Mouse (Mus musculus): Measurements from ENCODE around the gene Gpr179.

Gene Gpr179

DNA sequence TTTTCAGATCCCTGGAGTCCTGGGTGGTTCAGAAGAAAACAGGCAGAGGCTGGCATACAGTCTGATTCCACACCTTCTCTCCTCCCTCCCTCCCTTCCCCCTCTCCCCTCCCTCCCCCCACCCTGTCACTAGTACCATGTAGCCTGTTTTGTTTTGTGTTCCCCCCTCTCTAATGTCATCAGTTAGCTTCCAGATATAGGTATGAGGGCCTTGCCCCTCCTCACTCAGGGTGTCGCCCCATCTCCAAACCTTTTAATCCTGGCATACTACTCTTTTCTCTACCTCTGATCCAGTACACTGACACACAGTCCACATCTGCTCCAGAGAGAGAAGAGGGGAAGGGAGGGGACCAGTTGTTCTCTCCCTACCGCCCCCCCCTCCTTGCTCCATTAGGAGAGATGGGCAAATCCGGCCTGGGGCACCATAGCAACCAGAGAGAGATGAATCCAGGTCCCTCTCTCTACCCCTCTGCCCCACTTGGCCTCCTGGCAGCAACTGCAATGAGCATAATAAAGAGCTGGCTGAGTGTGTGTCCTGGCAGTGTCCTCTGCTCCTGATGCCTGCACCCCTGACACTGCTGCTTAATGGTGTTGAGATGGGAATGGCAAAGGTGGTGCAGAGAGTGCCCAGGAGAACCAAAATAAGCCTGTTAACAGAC lies at the start of gene Gpr179:
Gene Gpr179 (minus strand): TSS at position 51 of the 658 bp plus-strand sequence.
- no peak for DNase-seq

DNA sequence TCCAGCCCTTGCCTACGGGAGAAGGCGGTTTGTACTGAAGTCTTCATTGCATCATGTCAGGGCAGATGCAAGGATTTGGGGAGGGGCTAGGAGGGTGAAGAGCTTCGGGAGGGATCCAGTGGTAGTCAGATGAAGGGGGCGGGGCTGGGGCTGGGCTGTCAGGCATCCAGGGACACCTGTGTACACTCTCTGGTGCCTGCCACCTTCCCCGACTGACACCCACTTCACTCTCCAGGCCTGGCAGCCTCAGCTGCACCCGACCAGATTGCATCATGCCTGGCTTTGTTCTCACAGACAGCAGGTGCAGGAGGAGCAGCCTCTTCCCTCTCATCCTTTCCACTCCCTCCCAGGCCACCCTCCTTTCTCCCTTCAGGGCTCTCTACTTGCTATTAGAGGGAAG lies 49.2 kb upstream of the Gpr179 start:
- peak; percentile 75 for DNase-seq

DNA sequence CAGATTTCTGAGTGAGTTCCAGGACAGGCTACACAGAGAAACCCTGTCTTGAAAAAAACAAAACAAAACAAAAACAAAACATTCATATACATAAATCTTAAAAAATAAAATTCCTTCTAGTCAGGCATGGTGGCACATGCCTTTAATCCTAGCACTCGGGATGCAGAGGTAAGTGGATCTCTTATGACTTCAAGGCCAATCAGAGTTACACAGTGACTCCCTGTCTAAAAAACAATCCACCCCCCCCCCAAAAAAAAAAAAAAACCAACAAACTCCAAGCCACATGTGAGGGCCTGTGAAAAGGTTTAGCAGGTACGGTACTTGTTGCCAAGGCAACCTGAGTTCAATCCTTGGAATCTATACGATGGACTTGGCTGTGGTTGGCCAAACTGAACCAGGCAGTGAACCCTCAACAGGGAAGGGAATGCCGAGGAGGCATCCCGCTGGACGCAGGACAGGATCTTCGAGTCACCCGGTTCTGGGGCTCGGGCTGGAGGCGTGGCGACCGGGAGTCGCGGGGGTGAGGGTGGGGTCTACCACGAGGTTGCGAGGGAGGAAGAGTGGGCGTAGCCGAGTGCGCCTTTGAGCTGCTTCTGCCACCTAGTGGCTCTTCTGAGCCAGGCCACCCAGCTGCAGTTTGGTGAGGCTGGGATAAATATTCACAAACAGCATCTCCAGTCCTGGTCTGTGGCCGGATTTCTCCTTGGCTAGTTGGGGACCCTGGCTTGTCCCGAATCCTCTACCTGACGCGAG lies 48.3 kb upstream of the Gpr179 start:
- DNase-seq, result peak; percentile 80

- no peak for DNase-seq
These were observed 46.6 kb upstream of the Gpr179 start for GRCm38 (mm10) chr11:97398506-97398905.

- no peak for DNase-seq
These were observed 42.3 kb upstream of the Gpr179 start for GRCm38 (mm10) chr11:97394146-97394545.

DNA sequence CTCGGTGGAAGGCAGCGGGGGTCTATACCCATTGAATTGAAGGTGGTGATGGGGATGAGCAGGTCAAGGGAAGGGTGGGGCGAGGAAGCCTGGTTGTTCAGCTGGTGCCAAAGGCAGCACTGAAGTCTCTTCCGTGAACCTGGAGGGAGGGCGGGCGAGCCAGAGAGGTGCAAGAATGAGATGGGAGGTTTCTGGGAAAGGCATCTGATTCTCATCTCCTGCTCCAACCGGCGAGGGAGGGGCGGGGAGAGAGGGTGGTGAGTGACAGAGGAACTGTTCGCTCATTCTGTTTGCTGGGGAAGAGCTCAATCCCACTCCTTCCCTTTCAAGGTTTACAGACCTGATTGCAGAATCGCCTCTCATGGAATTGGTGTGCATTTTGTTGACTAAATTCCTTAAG lies 41.8 kb upstream of the Gpr179 start:
- no peak for DNase-seq

- no peak for DNase-seq
These were observed 37.2 kb upstream of the Gpr179 start for GRCm38 (mm10) chr11:97389127-97389526.

DNA sequence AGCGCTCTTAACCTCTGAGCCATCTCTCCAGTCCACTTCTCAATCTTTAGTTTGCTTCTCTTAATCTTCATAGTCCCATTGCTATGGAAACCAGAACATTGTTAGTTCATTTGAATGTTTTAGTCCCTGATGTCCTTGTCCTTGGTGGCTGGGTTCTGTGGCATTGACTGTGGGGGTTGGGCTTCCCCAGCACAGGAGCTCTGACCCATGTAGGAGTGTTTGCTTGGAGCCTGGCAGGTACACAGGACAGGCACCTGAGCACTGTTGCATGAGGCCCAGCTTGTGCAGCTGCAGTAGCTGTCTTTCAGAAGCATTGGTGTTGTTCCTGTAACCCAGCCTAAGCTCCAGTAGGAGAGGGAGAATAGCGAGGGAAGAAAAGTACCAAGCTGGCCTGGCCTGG lies 35.9 kb upstream of the Gpr179 start:
- DNase-seq, result no peak

DNA sequence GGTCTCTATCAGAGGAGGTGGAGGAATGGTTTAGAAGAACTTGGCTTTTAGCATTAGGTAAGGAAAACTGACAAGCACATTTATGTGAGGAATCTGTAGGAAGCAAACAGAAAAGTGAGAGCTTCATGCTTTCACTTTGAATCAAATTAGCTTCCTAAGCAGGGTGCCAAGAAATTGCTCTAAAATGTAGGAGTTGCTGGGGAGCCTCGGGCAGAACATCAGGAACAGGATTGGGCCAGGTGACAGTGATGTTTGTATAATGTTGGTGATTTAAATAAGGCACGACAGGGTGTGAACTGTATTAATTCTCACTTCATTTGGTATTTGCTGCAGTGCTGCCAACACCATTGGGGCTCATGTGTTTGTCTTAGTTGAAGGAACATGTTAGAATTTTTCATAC lies 31.9 kb upstream of the Gpr179 start:
- DNase-seq, result no peak

DNA sequence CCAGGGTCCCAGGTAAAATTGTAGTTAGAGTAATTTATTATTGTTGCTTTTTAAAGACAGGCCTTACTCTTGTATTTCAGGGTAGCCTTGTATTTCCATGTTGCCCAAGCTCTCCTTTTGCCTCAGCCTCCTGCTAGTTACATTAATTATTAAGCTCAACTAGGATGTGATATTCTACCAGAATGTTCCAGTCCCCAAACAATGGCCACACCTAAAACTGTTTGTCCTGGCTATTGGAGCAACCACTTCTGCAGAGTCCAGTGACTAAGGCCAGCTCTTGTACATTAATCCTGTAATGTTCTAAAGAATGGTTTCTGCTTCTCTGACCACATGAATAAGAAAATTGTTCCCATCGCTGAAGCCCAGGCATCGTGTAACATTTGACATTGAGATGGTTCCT lies 31.1 kb upstream of the Gpr179 start:
- no peak for DNase-seq

GRCm38 (mm10) chr11:97380036-97380435 lies 28.2 kb upstream of the Gpr179 start:
- no peak for DNase-seq

DNA sequence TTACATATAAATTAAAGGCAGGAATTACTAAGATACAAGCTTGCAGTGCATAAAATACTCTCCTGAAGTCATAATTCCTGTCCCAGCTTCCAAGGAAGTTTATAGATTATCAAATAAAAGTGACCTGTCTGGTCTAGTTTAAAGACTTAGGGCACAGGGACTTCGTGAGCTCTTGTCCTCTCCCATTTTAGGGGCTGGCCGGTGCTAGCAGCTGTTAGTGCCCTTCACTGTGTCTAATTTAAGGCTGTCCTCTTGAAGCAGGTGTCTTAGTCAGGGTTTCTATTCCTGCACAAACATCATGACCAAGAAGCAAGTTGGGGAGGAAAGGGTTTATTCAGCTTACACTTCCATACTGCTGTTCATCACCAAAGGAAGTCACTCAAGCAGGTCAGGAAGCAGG lies 21.5 kb upstream of the Gpr179 start:
- DNase-seq, result no peak

GRCm38 (mm10) chr11:97372159-97372864 lies 20.4 kb upstream of the Gpr179 start:
- DNase-seq, result peak; percentile 53

GRCm38 (mm10) chr11:97370329-97371091 lies 18.6 kb upstream of the Gpr179 start:
- peak; percentile 89 for DNase-seq

DNA sequence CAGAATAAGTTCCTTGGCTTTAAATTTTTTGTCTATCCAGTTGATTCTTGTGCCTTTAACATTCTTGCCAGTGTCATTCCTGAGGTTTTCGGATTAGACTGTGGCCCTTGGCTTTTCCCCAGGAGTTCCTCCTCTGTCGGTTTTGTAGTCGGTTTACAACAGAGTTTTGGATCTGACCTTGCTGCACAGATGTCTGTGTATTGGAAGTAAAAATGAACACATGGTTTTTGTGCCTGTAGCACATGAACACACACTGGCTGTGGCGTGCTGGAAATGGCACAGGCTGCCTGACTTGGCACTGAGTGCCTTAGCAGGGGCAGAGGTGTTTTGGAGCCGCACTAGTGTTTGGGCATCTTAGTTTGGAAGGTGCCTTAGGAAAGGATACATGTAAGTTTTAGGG lies 16.6 kb upstream of the Gpr179 start:
- DNase-seq, result peak; percentile 33

DNA sequence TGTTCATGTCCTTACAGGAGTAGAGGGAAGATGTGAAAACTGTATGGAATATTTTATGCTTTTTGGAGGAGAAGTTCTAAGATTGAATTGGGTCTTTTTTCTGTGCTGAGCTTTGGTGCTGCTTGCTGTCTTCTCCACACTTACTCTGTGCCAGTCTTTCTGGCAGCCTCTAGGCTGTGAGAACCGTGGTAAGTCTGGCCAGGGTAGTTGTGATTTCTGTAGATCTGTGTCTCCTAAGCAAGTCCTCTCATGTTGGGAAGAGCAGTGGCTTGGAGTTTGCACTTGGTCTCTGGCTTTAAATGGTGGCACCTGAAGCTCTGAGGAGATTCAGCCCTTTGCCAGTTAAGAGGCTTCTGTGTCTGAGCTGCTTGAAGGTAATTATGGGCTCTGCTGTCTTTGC lies 13.7 kb upstream of the Gpr179 start:
- DNase-seq, result no peak

DNA sequence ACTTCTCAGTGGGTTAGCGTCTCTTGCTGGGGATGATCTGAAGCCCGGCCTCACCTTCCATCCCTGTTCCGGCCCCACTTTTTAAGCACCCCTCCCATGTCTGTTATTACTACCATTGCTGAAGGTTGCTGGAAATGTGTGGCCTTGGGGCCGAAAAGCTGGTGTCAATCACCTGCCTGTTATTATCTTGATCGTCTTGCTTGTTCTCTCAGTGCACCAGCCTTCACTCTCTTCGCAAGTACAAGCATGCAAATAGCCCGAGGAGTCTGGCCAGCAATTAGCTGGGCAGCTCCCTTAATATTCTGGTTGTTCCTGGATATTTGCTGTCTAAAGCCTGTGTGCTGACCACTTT lies 11.7 kb upstream of the Gpr179 start:
- no peak for DNase-seq

GRCm38 (mm10) chr11:97362943-97363643 lies 11.2 kb upstream of the Gpr179 start:
- DNase-seq, result no peak

GRCm38 (mm10) chr11:97362649-97362942 lies 10.7 kb upstream of the Gpr179 start:
- peak; percentile 57 for DNase-seq

- DNase-seq, result peak; percentile 94
These were observed 10.2 kb upstream of the Gpr179 start, which contains the start of gene Socs7 for GRCm38 (mm10) chr11:97361948-97362648. TSS of gene Socs7 (plus strand) at chr11:97362551.

- peak; percentile 72 for DNase-seq
These were observed 5.8 kb upstream of the Gpr179 start for GRCm38 (mm10) chr11:97357663-97358062.

GRCm38 (mm10) chr11:97355247-97355646 lies 3.4 kb upstream of the Gpr179 start:
- no peak for DNase-seq
